Mouse (Mus musculus): ENCODE results near the gene Ttc7b. TPM values are rescaled to one million over a fixed set of nuclear protein-coding genes. Genes with fewer than 3 reads are reported as not detected.

Gene Ttc7b
- polyA plus RNA-seq, 1 experiment from 2014 or later, result 2.2 TPM

DNA sequence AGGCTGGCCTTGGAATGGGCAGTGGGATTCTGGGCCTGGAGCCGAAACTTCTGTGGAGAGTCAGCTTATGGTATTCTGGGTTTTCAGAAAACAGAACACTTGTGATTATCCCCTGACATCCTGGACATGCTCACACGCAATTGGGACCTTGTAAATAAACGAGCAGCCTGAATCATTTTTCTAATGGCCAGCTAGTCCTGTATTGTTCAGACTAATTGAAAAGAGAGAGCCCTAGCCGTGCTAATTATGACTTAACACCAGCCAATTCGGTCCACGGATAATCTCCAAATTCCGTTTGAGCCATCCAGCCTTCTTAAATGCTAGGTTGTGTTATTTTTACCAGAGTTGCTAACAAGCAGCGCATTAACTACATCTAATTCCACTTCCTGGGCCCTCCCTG is 112.5 kb downstream of the Ttc7b start:
- H3K9ac ChIP-seq (replicated peaks), result no peak overlapping the region
- no peak overlapping the region for H3K27ac ChIP-seq (ENCODE audit: low read depth)
- DNase-seq, result no peak
- H3K36me3 ChIP-seq (replicated peaks; ENCODE audit: insufficient read depth, low read length), result 0 out of 2 replicates have a peak, but pooled peaks cover 2% of the 10 kb centered on the region
- H3K4me2 ChIP-seq (ENCODE audit: low read depth, low read length), result no peak overlapping the region
- H3K9me3 ChIP-seq (ENCODE audit: low read length), result no peaks in the 10 kb centered on the region
- no peak overlapping the region for H3K4me3 ChIP-seq (ENCODE audit: low read depth, low read length)
- H3K4me1 ChIP-seq (ENCODE audit: insufficient read depth), result no peaks in the 10 kb centered on the region
- TF ChIP-seq CTCF (IDR thresholded peaks at IDR 0.05; ENCODE audit: low read depth), result no peak
- TF ChIP-seq EP300 (IDR thresholded peaks at IDR 0.05; ENCODE audit: low read depth), result no peak
- no peaks in the 10 kb centered on the region for H3K27me3 ChIP-seq (ENCODE audit: insufficient read depth, low read length)
- WGBS (ENCODE audit: insufficient replicate concordance), result 81% methylated on average over 8 of the region's 8 CpGs
- no peak for ATAC-seq

DNA sequence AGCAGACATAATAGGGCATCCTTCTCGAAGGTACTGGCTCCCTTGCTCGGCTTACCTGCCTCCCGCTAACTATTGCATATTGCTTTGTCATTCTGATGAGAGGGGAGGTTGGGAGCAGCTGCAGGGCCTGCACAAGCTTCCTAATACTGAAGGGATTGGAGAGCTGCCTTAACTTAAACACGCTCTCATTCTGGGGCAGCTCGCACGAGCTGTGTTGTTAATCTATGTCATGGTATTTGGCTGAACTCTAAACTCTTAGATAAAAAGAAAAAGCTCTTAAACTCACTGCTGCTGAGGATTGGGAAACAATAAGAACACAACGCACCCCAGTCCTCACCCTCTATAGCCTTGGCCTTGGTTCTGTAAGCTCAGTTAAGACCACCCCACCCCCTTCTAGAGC is 113.3 kb downstream of the Ttc7b start:
- Histone ChIP-seq H3K4me1 (ENCODE audit: insufficient read depth) (no peaks in the 10 kb centered on the region), H3K9ac (replicated peaks) (no peak overlapping the region), H3K9me3 (ENCODE audit: low read length) (no peaks in the 10 kb centered on the region), H3K27me3 (ENCODE audit: insufficient read depth, low read length) (no peaks in the 10 kb centered on the region), H3K36me3 (replicated peaks; ENCODE audit: insufficient read depth, low read length) (0 out of 2 replicates have a peak, but pooled peaks cover 2% of the 10 kb centered on the region), H3K4me2 (ENCODE audit: low read depth, low read length) (no peak overlapping the region), H3K27ac (ENCODE audit: low read depth) (no peak overlapping the region), H3K4me3 (ENCODE audit: low read depth, low read length) (no peak overlapping the region)
- DNase-seq, result no peak
- WGBS (ENCODE audit: insufficient replicate concordance), result 68% methylated on average over 7 of the region's 7 CpGs
- ATAC-seq, result no peak
- TF ChIP-seq CTCF (IDR thresholded peaks at IDR 0.05; ENCODE audit: low read depth), result no peak
- TF ChIP-seq EP300 (IDR thresholded peaks at IDR 0.05; ENCODE audit: low read depth), result no peak

DNA sequence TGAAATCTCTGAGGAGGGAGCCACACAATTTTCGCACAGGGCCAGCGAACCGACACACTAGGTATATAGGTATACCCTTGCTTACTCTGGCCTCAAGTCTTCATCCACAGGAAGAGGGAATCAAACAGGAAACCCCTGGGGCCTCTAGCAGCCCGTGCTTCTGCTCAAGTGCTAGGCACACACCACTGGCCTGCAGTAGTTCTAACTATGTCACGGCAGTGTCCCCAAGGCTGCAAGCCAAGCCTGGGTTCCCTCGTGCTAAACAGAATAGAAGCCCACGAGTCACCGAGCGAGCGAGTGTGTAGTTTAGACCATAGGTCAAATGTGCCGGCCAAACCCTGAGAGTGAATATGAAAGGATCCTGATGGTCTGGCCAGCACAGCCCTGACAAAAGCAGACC is 114.5 kb downstream of the Ttc7b start:
- 37% methylated on average over 11 of the region's 11 CpGs for WGBS (ENCODE audit: insufficient replicate concordance)
- Histone ChIP-seq H3K9ac (replicated peaks) (no peak overlapping the region), H3K27ac (ENCODE audit: low read depth) (no peak overlapping the region), H3K36me3 (replicated peaks; ENCODE audit: insufficient read depth, low read length) (0 out of 2 replicates have a peak, but pooled peaks cover 2% of the 10 kb centered on the region), H3K9me3 (ENCODE audit: low read length) (no peaks in the 10 kb centered on the region), H3K4me1 (ENCODE audit: insufficient read depth) (no peaks in the 10 kb centered on the region), H3K4me3 (ENCODE audit: low read depth, low read length) (no peak overlapping the region), H3K27me3 (ENCODE audit: insufficient read depth, low read length) (no peaks in the 10 kb centered on the region), H3K4me2 (ENCODE audit: low read depth, low read length) (no peak overlapping the region)
- ATAC-seq, result no peak
- DNase-seq, result no peak
- no peak for TF ChIP-seq EP300 (IDR thresholded peaks at IDR 0.05; ENCODE audit: low read depth)
- no peak for TF ChIP-seq CTCF (IDR thresholded peaks at IDR 0.05; ENCODE audit: low read depth)

DNA sequence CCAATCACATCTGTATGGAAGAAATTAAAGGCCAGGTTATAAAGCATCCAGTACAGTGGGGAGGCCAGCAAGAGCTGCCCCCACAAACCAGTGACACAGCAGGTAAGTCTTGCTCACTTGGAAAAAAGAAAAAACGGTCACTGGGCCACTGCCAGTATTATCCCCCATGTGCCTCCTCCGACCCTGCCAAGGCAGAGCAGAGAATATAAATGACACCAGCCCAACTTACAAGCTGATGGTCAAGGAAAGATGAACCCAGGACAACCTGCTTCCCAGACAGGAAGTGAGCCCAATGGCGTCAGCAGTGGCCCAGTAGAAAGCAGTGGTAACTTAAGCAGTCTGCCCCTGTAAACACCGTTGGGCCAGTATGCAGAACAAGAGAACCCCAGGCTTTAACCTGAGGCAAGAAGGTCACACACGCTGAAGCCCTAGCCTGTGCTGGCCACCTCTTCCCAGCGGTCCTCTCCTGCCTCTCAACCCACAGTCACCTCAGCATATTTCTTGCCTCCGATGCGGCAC is 115.1 kb downstream of the Ttc7b start:
- H3K9ac ChIP-seq (replicated peaks), result no peak overlapping the region
- H3K4me2 ChIP-seq (ENCODE audit: low read depth, low read length), result no peak overlapping the region
- H3K27me3 ChIP-seq (ENCODE audit: insufficient read depth, low read length), result no peaks in the 10 kb centered on the region
- no peak overlapping the region for H3K4me3 ChIP-seq (ENCODE audit: low read depth, low read length)
- no peaks in the 10 kb centered on the region for H3K9me3 ChIP-seq (ENCODE audit: low read length)
- H3K36me3 ChIP-seq (replicated peaks; ENCODE audit: insufficient read depth, low read length), result 0 out of 2 replicates have a peak, but pooled peaks cover 2% of the 10 kb centered on the region
- DNase-seq, result no peak
- no peak for TF ChIP-seq EP300 (IDR thresholded peaks at IDR 0.05; ENCODE audit: low read depth)
- TF ChIP-seq CTCF (IDR thresholded peaks at IDR 0.05; ENCODE audit: low read depth), result no peak
- ATAC-seq, result no peak
- 70% methylated on average over 8 of the region's 8 CpGs for WGBS (ENCODE audit: insufficient replicate concordance)
- H3K27ac ChIP-seq (ENCODE audit: low read depth), result no peak overlapping the region
- H3K4me1 ChIP-seq (ENCODE audit: insufficient read depth), result 0 out of 2 replicates have a peak, but pooled peaks cover 4% of the 10 kb centered on the region

DNA sequence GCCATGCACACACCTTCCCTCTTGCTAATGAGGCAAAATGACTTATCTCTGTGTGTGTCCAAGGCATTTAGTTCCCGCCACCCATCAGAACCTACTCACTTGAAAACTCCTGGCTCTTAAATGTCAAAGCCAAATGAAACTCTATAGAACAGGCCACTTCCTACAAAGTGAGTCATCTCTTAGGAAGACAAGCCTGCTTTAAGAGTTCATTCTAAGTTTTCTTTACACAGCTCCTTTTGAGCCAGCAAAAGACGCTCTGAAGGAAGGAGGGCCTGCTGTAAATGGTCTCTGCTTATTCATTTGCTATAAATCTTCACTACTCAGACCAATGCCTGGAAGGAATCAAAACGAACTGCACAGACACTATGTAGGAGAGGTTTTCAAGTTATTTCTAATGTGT is 116.2 kb downstream of the Ttc7b start:
- H3K9me3 ChIP-seq (ENCODE audit: low read length), result no peaks in the 10 kb centered on the region
- no peak overlapping the region for H3K27ac ChIP-seq (ENCODE audit: low read depth)
- H3K27me3 ChIP-seq (ENCODE audit: insufficient read depth, low read length), result no peaks in the 10 kb centered on the region
- H3K9ac ChIP-seq (replicated peaks), result no peak overlapping the region
- TF ChIP-seq CTCF (IDR thresholded peaks at IDR 0.05; ENCODE audit: low read depth) (no peak), EP300 (IDR thresholded peaks at IDR 0.05; ENCODE audit: low read depth) (no peak)
- 0 out of 2 replicates have a peak, but pooled peaks cover 4% of the 10 kb centered on the region for H3K4me1 ChIP-seq (ENCODE audit: insufficient read depth)
- H3K4me2 ChIP-seq (ENCODE audit: low read depth, low read length), result no peak overlapping the region
- ATAC-seq, result no peak
- 76% methylated on average over 3 of the region's 3 CpGs for WGBS (ENCODE audit: insufficient replicate concordance)
- H3K4me3 ChIP-seq (ENCODE audit: low read depth, low read length), result no peak overlapping the region
- no peak for DNase-seq
- H3K36me3 ChIP-seq (replicated peaks; ENCODE audit: insufficient read depth, low read length), result 0 out of 2 replicates have a peak, but pooled peaks cover 2% of the 10 kb centered on the region

DNA sequence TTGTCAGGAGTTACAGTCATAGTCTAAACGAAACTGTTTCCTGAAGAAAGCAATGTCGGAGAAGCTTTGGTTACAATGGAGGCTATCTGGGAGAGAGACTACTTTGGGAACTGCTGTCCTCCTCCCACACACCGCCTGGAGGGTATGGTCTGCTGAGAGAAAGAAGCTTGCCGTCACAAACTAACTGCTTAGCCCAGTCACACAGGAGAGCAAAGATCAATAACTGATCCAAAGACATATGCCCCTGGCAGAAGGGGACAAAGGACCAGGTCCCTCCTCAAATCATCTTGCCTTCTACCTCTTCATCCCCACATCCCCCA is 117.7 kb downstream of the Ttc7b start:
- no peak for TF ChIP-seq EP300 (IDR thresholded peaks at IDR 0.05; ENCODE audit: low read depth)
- TF ChIP-seq CTCF (IDR thresholded peaks at IDR 0.05; ENCODE audit: low read depth), result no peak
- 0 out of 2 replicates have a peak, but pooled peaks cover 2% of the 10 kb centered on the region for H3K36me3 ChIP-seq (replicated peaks; ENCODE audit: insufficient read depth, low read length)
- no peak overlapping the region for H3K4me3 ChIP-seq (ENCODE audit: low read depth, low read length)
- ATAC-seq (no peak), DNase-seq (no peak)
- H3K27me3 ChIP-seq (ENCODE audit: insufficient read depth, low read length), result no peaks in the 10 kb centered on the region
- 81% methylated on average over 4 of the region's 4 CpGs for WGBS (ENCODE audit: insufficient replicate concordance)
- no peak overlapping the region for H3K27ac ChIP-seq (ENCODE audit: low read depth)
- H3K9ac ChIP-seq (replicated peaks), result no peak overlapping the region
- H3K4me2 ChIP-seq (ENCODE audit: low read depth, low read length), result no peak overlapping the region
- H3K9me3 ChIP-seq (ENCODE audit: low read length), result no peaks in the 10 kb centered on the region
- H3K4me1 ChIP-seq (ENCODE audit: insufficient read depth), result 0 out of 2 replicates have a peak, but pooled peaks cover 4% of the 10 kb centered on the region

Data from liver, postnatal 0 days (tissue).